14 mouse cellular contexts compared by ENCODE assay signal in genomic region chr17:29988141-29988540, GRCm38 (mm10). TPM values are rescaled to one million over a fixed set of nuclear protein-coding genes. Genes with fewer than 3 reads are reported as not detected.
DNase-seq lines count a peak whose midpoint lies in the region.
"Had no signal": no experiment of that assay in that cellular context is flagged by ENCODE, and none has a peak within 500 bp of the region (broad histone marks: within the 10 kb centered on the region; RNA-seq: fewer than 3 reads in every experiment).

No protein-coding gene starts in this region.

- peak; percentile 40 to 58 for DNase-seq in adrenal gland, adult (ENCODE audit: inconsistent age in 2 of 2, low spot score in 1 of 2)
- DNase-seq in adrenal gland, postnatal 4 days (ENCODE audit: low spot score in 2 of 2): no peak
- DNase-seq in adrenal gland, postnatal 10 days: peak; percentile 41
- DNase-seq in adrenal gland, adult 8-10 months: no peak
- DNase-seq in embryo, embryonic 10 days (ENCODE audit: low spot score): peak; percentile 47
- no peak for DNase-seq in embryo, embryonic 9.5 days (ENCODE audit: extremely low spot score)
- DNase-seq: B cell, adult 2 months; cerebellum, adult 11 months; cerebellum, adult 18-20 months; cerebellum, adult 8-10 months; cerebellum, adult 9-11 months; cerebellum, postnatal 14 days; cerebellum, postnatal 36 days; gastrocnemius, adult 2 months had no signal

RNA-seq across cellular contexts. Expression of gene Zfand3, which starts 16.4 kb away (rescaled TPM):
- total RNA-seq in adrenal gland, postnatal 4 days (2021): 100 to 1,000 TPM; 140 to 145 TPM
- 100 to 1,000 TPM; 110 to 117 TPM for total RNA-seq in adrenal gland, postnatal 10 days (2021)
- total RNA-seq in adrenal gland, adult 8-10 months (2022): 100 to 1,000 TPM; 150 to 175 (median 171) TPM

RNA-seq across cellular contexts. Expression of gene Mdga1, which starts 18.3 kb away (rescaled TPM):
- total RNA-seq in adrenal gland, postnatal 4 days (2021): 1 to 10 TPM; 3.1 to 6.8 TPM
- total RNA-seq in adrenal gland, postnatal 10 days (2021): 1 to 10 TPM; 3.1 to 4.2 TPM
- total RNA-seq in adrenal gland, adult 8-10 months (2022): 1 to 10 TPM in 1 of 4 experiments, under 1 TPM in 3; 0.21 to 2.2 (median 0.66) TPM

Comparison
In these comparisons a context has a peak if more than half of its experiments do, and no peak if none do; other contexts are left out.
1. DNase-seq: peak in adrenal gland, adult (2 of 2), adrenal gland, postnatal 10 days (single experiment) and embryo, embryonic 10 days (single experiment); none in adrenal gland, postnatal 4 days (0 of 2), adrenal gland, adult 8-10 months (single experiment) and embryo, embryonic 9.5 days (single experiment).